Mouse (Mus musculus) testis, adult 2 months (tissue): ENCODE results near the gene Zfp414.
"Not testable (repeated sequence)": the region's sequence is repeated elsewhere in the genome, so short reads cannot be mapped to it uniquely, and the experiment has no call there.

ENCODE experiments used
- CTCF ChIP-seq: fragments of 200-500 bp; IDR thresholded peaks from 2 replicates; pipeline ENCODE4 v1.5.1; 2012; ENCODE audit warnings: low read depth, mild to moderate bottlenecking, inconsistent platforms, low read length, moderate library complexity; ENCODE audit not compliant: control insufficient read depth, insufficient read depth, insufficient replicate concordance
- POLR2A ChIP-seq: fragments of 200-500 bp; IDR thresholded peaks from 2 replicates; pipeline ENCODE4 v1.6.1; 2012; ENCODE audit warnings: low read depth, mild to moderate bottlenecking, inconsistent platforms, low read length, moderate library complexity; ENCODE audit not compliant: control insufficient read depth

- TF ChIP-seq CTCF, POLR2A: not testable (repeated sequence)
Measured at GRCm38 (mm10) chr17:33613726-33614125, 15.2 kb upstream of the Zfp414 start.
